ENCODE assay signal across 17 mouse cellular contexts in genomic region chr7:96507046-96507445, GRCm38 (mm10).
"Had no signal": no experiment of that assay in that cellular context is flagged by ENCODE, and none has a peak within 500 bp of the region (broad histone marks: within the 10 kb centered on the region; RNA-seq: fewer than 3 reads in every experiment).

No protein-coding gene starts in this region.

- ATAC-seq: liver, embryonic 12.5 days; liver, postnatal 0 days; lung, postnatal 0 days; midbrain, embryonic 13.5 days; midbrain, embryonic 15.5 days; midbrain, embryonic 16.5 days had no signal

- DNase-seq: left cerebral cortex, postnatal 4 days; liver; liver, embryonic 13.5 days; liver, postnatal 0 days; lung, adult 18-20 months; lung, adult 2 months; lung, embryonic 14.5 days; lung, postnatal 10 days; lung, postnatal 14 days; lung, postnatal 36 days; lung, postnatal 4 days; midbrain, embryonic 14.5 days had no signal
